Mouse (Mus musculus) CH12.LX (cell line): ENCODE results near the gene Nkx6-2. TPM values are rescaled to one million over a fixed set of nuclear protein-coding genes. Genes with fewer than 3 reads are reported as not detected.

Source experiments
- DNase-seq: peaks from one replicate; pipeline ENCODE4 v3.0.0-alpha.2; 2013; ENCODE audit errors: extremely low read depth
- H3K27ac ChIP-seq: 2 replicates; pipeline ENCODE4 v1.5.1; 2012; ENCODE audit warnings: low read depth, mild to moderate bottlenecking, control low read depth, moderate library complexity; ENCODE audit not compliant: insufficient read depth
- H3K27me3 ChIP-seq: replicated peaks from 2 replicates; pipeline ENCODE3; 2012; ENCODE audit warnings: inconsistent platforms
- H3K36me3 ChIP-seq, 2 experiments: replicated peaks in 1 of 2; 2 replicates each; pipeline versions ENCODE3 to v1.6.1; 2012; ENCODE audit warnings: inconsistent platforms in 1 of 2, low read length in 1 of 2, mild to moderate bottlenecking in 1 of 2, mixed read lengths in 1 of 2, moderate library complexity in 1 of 2; ENCODE audit not compliant: control insufficient read depth in 1 of 2, insufficient read depth in 1 of 2
- H3K4me1 ChIP-seq, 2 experiments: 2 replicates each; pipeline ENCODE4 v1.6.1; 2012; ENCODE audit warnings: inconsistent platforms in 1 of 2, moderate library complexity in 1 of 2; ENCODE audit not compliant: insufficient read depth in 2 of 2, control insufficient read depth in 1 of 2
- H3K4me2 ChIP-seq: 2 replicates; pipeline ENCODE4 v1.6.1; 2012; ENCODE audit warnings: low read depth, mild to moderate bottlenecking, control low read depth; ENCODE audit not compliant: poor library complexity, insufficient read depth, severe bottlenecking
- H3K4me3 ChIP-seq, 3 experiments: fragments of 150-350 bp in 1 of 3; sonication (generic) in 1 of 3; replicated peaks in 1 of 3; 2 replicates each; pipeline versions ENCODE3 to v1.5.1; 2011 to 2012; ENCODE audit warnings: low read depth in 2 of 3, low read length in 2 of 3, mild to moderate bottlenecking in 2 of 3, moderate library complexity in 2 of 3, control low read depth in 1 of 3, improper control_type of control experiment in 1 of 3, inconsistent platforms in 1 of 3, mixed read lengths in 1 of 3; ENCODE audit not compliant: poor library complexity in 1 of 3
- H3K79me2 ChIP-seq: replicated peaks from 2 replicates; pipeline ENCODE4 v1.6.1; 2012; ENCODE audit warnings: mild to moderate bottlenecking, moderate library complexity; ENCODE audit not compliant: control insufficient read depth, poor library complexity, insufficient read depth, severe bottlenecking; ENCODE audit errors: extremely low read depth
- H3K9ac ChIP-seq: 2 replicates; pipeline ENCODE4 v1.6.1; 2012; ENCODE audit warnings: low read depth, mild to moderate bottlenecking, control low read depth, moderate library complexity; ENCODE audit not compliant: insufficient read depth
- H3K9me3 ChIP-seq: replicated peaks from 2 replicates; pipeline ENCODE3; 2012; ENCODE audit warnings: low read length, inconsistent platforms, mixed read lengths
- CHD1 ChIP-seq: IDR thresholded peaks from 2 replicates; pipeline ENCODE4 v1.6.1; 2012; ENCODE audit warnings: low read depth, low read length, improper control_type of control experiment, inconsistent platforms
- CHD2 ChIP-seq: IDR thresholded peaks from 2 replicates; pipeline ENCODE4 v1.6.1; 2011; ENCODE audit warnings: low read length, improper control_type of control experiment
- CTCF ChIP-seq, 2 experiments: IDR thresholded peaks in 1 of 2; conservative IDR thresholded peaks in 1 of 2; 2 replicates each; pipeline ENCODE4 v1.5.1; 2011 to 2012; ENCODE audit warnings: low read depth in 2 of 2, low read length in 2 of 2, improper control_type of control experiment in 1 of 2, inconsistent platforms in 1 of 2, mild to moderate bottlenecking in 1 of 2, moderate library complexity in 1 of 2
- E2F4 ChIP-seq: IDR thresholded peaks from 2 replicates; pipeline ENCODE4 v1.6.1; 2011; ENCODE audit warnings: low read depth, low read length, improper control_type of control experiment; ENCODE audit not compliant: insufficient replicate concordance
- ELF1 ChIP-seq: IDR thresholded peaks from 2 replicates; pipeline ENCODE4 v1.6.1; 2014; ENCODE audit warnings: low read depth, mild to moderate bottlenecking, inconsistent platforms, low read length, improper control_type of control experiment
- EP300 ChIP-seq: IDR thresholded peaks from 2 replicates; pipeline ENCODE4 v1.6.1; 2011; ENCODE audit warnings: low read length, improper control_type of control experiment
- ETS1 ChIP-seq: conservative IDR thresholded peaks from 2 replicates; pipeline ENCODE4 v1.6.1; 2012; ENCODE audit warnings: low read depth, mild to moderate bottlenecking, inconsistent platforms, low read length, improper control_type of control experiment, moderate library complexity
- JUN ChIP-seq: IDR thresholded peaks from 2 replicates; pipeline ENCODE4 v1.6.1; 2011; ENCODE audit warnings: low read depth, mild to moderate bottlenecking, low read length, improper control_type of control experiment, moderate library complexity; ENCODE audit not compliant: insufficient read depth
- KAT2A ChIP-seq: IDR thresholded peaks from 2 replicates; pipeline ENCODE4 v1.6.1; 2012; ENCODE audit warnings: low read length, improper control_type of control experiment, inconsistent platforms; ENCODE audit not compliant: insufficient replicate concordance
- MEF2A ChIP-seq: IDR thresholded peaks from 2 replicates; pipeline ENCODE4 v1.6.1; 2014; ENCODE audit warnings: low read depth, mild to moderate bottlenecking, inconsistent platforms, low read length, improper control_type of control experiment, borderline replicate concordance
- MXI1 ChIP-seq: IDR thresholded peaks from 2 replicates; pipeline ENCODE4 v1.6.1; 2011; ENCODE audit warnings: mild to moderate bottlenecking, low read depth, low read length, improper control_type of control experiment
- MYC ChIP-seq: IDR thresholded peaks from 2 replicates; pipeline ENCODE4 v1.6.1; 2011; ENCODE audit warnings: low read depth, mild to moderate bottlenecking, improper control_type of control experiment, low read length
- NELFE ChIP-seq: IDR thresholded peaks from 2 replicates; pipeline ENCODE4 v1.6.1; 2011; ENCODE audit warnings: low read depth, low read length, improper control_type of control experiment
- POLR2A ChIP-seq: IDR thresholded peaks from 2 replicates; pipeline ENCODE4 v1.6.1; 2011; ENCODE audit warnings: low read depth, mild to moderate bottlenecking, improper control_type of control experiment, low read length
- POLR2AphosphoS2 ChIP-seq: IDR thresholded peaks from 2 replicates; pipeline ENCODE4 v1.6.1; 2011; ENCODE audit warnings: low read depth, low read length, improper control_type of control experiment
- RAD21 ChIP-seq: IDR thresholded peaks from 2 replicates; pipeline ENCODE4 v1.6.1; 2011; ENCODE audit warnings: low read depth, mild to moderate bottlenecking, low read length, improper control_type of control experiment, moderate library complexity
- RCOR1 ChIP-seq: conservative IDR thresholded peaks from 2 replicates; pipeline ENCODE4 v1.6.1; 2012; ENCODE audit warnings: low read depth, mild to moderate bottlenecking, inconsistent platforms, low read length, improper control_type of control experiment
- SIN3A ChIP-seq: IDR thresholded peaks from 2 replicates; pipeline ENCODE4 v1.6.1; 2012; ENCODE audit warnings: low read length, improper control_type of control experiment, inconsistent platforms
- SMC3 ChIP-seq: IDR thresholded peaks from 2 replicates; pipeline ENCODE4 v1.6.1; 2011; ENCODE audit warnings: low read depth, low read length, improper control_type of control experiment
- USF2 ChIP-seq: conservative IDR thresholded peaks from 2 replicates; pipeline ENCODE4 v1.6.1; 2011; ENCODE audit warnings: low read depth, low read length, improper control_type of control experiment
- ZC3H11A ChIP-seq: IDR thresholded peaks from 2 replicates; pipeline ENCODE4 v1.6.1; 2012; ENCODE audit warnings: low read depth, mild to moderate bottlenecking, inconsistent platforms, low read length, improper control_type of control experiment
- ZKSCAN1 ChIP-seq: IDR thresholded peaks from 2 replicates; pipeline ENCODE4 v1.6.1; 2012; ENCODE audit warnings: low read depth, inconsistent platforms, low read length, improper control_type of control experiment, borderline replicate concordance
- ZNF384 ChIP-seq: IDR thresholded peaks from 2 replicates; pipeline ENCODE4 v1.6.1; 2012; ENCODE audit warnings: low read depth, low read length, improper control_type of control experiment, inconsistent platforms
- dilution Hi-C: fragments of 300-500 bp; cut with MboI; formaldehyde crosslinking; loops from 2 replicates; pipeline ENCODE4 v1.14.3; 2020; ENCODE audit warnings: low sequenced_read_pairs; ENCODE audit not compliant: extremely low pct_unique_long_range_greater_than_20kb, extremely low pct_ligation_motif_present
- in situ Hi-C: fragments of 300-500 bp; cut with MboI; formaldehyde crosslinking; loops from 3 replicates; pipeline ENCODE4 v1.14.3; 2019; ENCODE audit warnings: low sequenced_read_pairs, low pct_ligation_motif_present, low pct_unique_long_range_greater_than_20kb, mixed read lengths
- polyA plus RNA-seq: library from polyadenylated mRNA; unstranded; fragments of >175 nt; gene quantifications from 2 replicates; pipeline ENCODE4 v1.2.1, GENCODE M21; 2012; ENCODE audit warnings: low read depth; ENCODE audit not compliant: insufficient read length
- total RNA-seq, 2 experiments: library from RNA; depleted of rRNA; stranded (reverse); fragments of 300-350 nt in 1 of 2; fragments of >200 nt in 1 of 2; gene quantifications; 2 replicates each; pipeline ENCODE4 v1.2.3; 2012 to 2014

Nkx6-2 gene
- total and polyA plus RNA-seq, 3 experiments: not detected

DNA sequence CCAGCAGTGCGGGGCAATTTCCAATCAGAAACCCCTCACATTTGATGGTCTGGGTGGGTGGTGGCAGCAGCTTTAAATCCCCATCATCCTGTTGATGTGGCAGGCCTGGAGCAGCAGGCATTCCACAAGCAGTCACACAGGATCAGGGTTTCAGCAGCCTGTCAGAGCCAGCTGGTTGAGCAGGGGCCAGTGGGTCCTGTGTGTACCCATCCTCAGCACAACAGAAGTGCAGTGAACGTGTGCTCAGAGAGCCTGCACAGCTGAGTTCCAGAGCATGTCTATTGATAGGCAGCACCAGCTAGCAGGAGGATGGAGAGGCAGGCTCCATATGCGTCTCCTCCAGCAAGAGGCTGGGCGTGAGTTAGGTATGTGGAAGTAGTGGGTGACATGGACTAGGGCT lies 19.2 kb downstream of the Nkx6-2 start:
- no peak overlapping the region for H3K4me3 ChIP-seq
- dilution Hi-C loops: no loop called here
- no peak overlapping the region for H3K4me2 ChIP-seq
- no peaks in the 10 kb centered on the region for H3K9me3 ChIP-seq
- H3K36me3 ChIP-seq: peaks cover 0 to 38% of the 10 kb centered on the region in 2 experiments
- TF ChIP-seq CTCF (conservative IDR thresholded peaks at IDR 0.05 in 1 of 2, IDR thresholded peaks at IDR 0.05 in 1 of 2; ENCODE audit: low read depth in 2 of 2, low read length in 2 of 2) (no peak), ZC3H11A (no peak), RCOR1 (no peak), KAT2A (no peak), SIN3A (no peak), MEF2A (no peak)
- peaks cover 0 to 6% of the 10 kb centered on the region in 2 experiments; a peak in 2 of 4 replicates for H3K4me1 ChIP-seq
- no peak for DNase-seq
- no peaks in the 10 kb centered on the region for H3K79me2 ChIP-seq
- H3K9ac ChIP-seq: no peak overlapping the region
- in situ Hi-C loops: no loop called here
- no peaks in the 10 kb centered on the region for H3K27me3 ChIP-seq
- H3K27ac ChIP-seq: no peak overlapping the region

DNA sequence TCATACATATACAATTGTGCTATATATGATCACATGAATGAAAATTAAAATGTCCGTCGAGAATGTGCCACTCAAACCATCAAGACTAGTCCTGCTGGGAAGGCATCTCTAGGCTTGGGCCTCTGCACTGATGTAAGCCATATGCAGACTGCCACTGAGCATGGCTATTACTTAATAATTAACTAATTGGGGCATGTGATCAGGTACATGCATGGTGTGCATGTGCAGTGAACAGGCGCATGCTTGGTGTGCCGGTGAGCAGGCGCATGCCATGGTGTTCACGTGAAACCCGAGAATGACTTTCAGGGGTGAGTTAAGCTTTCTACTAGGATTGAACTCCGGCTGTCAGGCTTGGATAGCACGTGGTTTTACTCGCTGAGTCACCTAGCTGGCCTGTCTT lies 22.9 kb downstream of the Nkx6-2 start:
- TF ChIP-seq MXI1: no peak
- TF ChIP-seq POLR2A: no peak
- no peak for TF ChIP-seq RAD21
- no peak for TF ChIP-seq ZNF384
- TF ChIP-seq USF2: no peak
- TF ChIP-seq CTCF (conservative IDR thresholded peaks at IDR 0.05 in 1 of 2, IDR thresholded peaks at IDR 0.05 in 1 of 2; ENCODE audit: low read depth in 2 of 2, low read length in 2 of 2): no peak
- TF ChIP-seq EP300: no peak
- TF ChIP-seq JUN: no peak
- TF ChIP-seq NELFE: no peak
- no peak for TF ChIP-seq ELF1
- no peak for TF ChIP-seq E2F4
- TF ChIP-seq ZKSCAN1: no peak
- no peak for TF ChIP-seq POLR2AphosphoS2
- no peak for TF ChIP-seq CHD2
- TF ChIP-seq MYC: no peak
- no peak for TF ChIP-seq ZC3H11A
- TF ChIP-seq ETS1: no peak
- TF ChIP-seq CHD1: no peak
- no peak for TF ChIP-seq SMC3
- TF ChIP-seq, all 38 proteins: peak for 0
- Histone ChIP-seq H3K36me3 (peaks cover 0 to 28% of the 10 kb centered on the region in 2 experiments), H3K9me3 (no peaks in the 10 kb centered on the region), H3K27me3 (no peaks in the 10 kb centered on the region), H3K4me1 (peaks cover 0 to 8% of the 10 kb centered on the region in 2 experiments; a peak in 2 of 4 replicates), H3K4me3 (no peak overlapping the region), H3K9ac (no peak overlapping the region), H3K27ac (no peak overlapping the region), H3K79me2 (no peaks in the 10 kb centered on the region), H3K4me2 (no peak overlapping the region)
- DNase-seq: no peak
- dilution Hi-C loops (no loop called here), in situ Hi-C loops (no loop called here)
